Mouse (Mus musculus): ENCODE data around the gene Unc119. TPM values are rescaled to one million over a fixed set of nuclear protein-coding genes. Genes with fewer than 3 reads are reported as not detected.

Unc119 gene
- polyA plus RNA-seq (2017; shearing (Covaris generic)): 10 to 100 TPM; 11.6 to 13.1 TPM

DNA sequence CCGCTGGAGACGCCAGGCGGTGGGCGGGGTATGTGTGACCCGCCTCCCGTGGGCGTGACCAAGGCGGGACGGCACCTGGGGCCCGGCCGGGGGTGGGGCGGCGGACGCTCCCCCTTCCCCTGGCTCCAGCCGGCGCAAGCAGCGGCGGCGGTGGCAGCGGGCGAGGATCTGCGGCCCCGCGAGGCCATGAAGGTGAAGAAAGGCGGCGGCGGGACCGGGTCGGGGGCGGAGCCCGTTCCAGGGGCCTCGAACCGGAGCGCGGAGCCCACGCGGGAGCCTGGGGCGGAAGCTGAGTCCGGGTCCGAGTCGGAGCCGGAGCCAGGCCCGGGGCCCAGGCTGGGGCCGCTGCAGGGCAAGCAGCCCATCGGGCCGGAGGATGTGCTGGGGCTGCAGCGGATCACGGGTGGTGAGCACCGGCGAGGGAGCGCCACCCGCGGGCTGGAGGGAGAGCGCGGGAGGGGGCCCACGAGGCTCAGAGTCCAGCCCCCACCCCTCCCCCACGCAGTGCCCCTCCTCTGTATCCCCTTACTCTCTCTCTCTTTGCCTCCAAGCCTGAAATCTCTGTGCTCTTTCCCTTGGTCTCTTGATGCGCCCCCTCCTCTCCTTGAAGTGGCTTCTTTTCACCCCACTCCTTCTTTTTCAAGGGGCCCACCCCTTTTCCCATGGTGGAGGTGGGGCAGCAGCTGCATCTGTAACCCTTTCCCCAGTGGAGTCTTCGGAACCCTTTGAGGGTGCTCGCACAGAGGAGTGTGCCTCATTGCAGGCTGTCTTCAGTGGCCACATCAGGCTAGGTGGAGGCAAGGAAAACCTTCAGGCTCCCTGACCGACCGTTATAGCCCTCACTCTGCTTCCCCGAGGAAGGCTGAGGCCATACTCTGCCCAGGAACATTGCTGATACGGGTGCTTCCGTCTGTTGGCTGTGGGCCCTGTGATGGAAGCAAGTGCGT lies at the start of gene Unc119:
Unc119 (plus strand) TSS at position 102 of the 947 bp plus-strand sequence.
- peak; percentile 53 for ATAC-seq

DNA sequence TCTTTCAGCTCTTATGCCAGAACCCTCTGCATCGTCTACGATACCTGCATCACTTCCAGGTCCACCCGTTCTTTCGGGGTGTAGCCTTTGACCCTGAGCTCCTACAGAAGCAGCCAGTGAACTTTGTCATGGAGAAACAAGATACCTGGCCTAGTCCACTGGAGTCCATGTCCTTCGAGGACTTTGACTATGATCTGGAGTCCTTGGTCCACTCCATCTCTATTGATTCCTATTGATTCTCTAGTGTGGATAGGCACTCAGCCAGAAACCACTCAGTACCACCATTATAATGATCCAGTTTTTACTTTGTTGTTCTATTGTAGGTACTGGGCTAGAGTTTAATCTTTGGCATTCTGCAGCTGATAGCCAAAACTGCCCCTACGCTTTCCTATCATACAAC lies 48.7 kb upstream of the Unc119 start:
- no peak for ATAC-seq

DNA sequence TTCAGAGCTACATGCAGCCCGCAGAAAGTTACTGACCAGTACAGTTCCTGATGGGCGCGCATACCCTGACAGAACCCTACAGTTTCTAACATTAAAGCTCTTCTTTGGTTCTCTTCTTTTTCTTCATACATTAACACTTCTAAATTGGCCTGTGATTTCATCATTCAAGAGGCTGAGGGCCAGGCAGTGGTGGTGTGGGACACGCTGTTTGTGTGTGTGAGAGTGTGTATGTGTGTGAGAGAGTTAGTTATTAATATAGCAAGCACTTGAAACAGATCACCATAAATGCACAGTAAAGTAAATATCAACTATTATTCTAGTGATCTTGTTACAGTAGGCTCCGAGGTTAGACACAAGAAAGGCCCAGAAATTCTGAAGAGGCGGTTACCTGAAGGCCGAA lies 42.4 kb upstream of the Unc119 start:
- ATAC-seq: no peak

DNA sequence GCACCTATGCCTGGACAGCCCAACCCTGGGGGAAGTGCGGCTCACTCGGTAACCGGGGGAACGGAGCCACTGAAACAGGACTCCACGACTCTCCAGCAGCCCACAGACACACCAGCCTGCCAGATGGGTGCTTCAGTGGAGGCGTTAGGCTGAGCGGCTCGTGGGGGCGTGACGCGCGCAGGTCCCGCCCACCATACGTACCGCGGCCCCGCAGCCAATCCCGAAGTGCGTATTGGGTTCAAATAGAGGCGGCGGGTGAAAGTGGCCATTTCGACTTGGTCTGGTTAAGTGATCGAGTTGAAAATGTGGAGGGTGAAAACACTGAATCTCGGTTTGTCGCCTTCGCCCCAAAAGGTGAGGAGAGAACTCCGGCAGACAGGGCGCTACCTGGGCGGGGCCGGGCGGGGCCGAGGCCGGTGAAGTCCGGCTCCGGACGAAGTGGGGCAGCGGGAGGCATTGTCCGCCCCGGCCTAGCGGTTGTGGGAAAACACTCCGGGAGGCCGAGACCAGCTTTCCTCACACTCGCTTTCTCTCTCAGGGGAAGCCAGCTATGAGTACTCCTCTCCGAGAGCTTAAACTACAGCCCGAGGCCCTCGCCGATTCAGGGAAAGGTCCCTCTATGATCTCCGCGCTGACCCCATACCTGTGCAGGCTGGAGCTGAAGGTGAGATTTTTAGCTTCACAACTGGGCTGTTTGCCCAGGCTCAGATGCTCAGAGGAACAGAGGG lies 41.8 kb upstream of the Unc119 start, which contains the start of gene Spag5:
Spag5 (plus strand) TSS at position 173 of the 728 bp plus-strand sequence.
- peak; percentile 100 for ATAC-seq

DNA sequence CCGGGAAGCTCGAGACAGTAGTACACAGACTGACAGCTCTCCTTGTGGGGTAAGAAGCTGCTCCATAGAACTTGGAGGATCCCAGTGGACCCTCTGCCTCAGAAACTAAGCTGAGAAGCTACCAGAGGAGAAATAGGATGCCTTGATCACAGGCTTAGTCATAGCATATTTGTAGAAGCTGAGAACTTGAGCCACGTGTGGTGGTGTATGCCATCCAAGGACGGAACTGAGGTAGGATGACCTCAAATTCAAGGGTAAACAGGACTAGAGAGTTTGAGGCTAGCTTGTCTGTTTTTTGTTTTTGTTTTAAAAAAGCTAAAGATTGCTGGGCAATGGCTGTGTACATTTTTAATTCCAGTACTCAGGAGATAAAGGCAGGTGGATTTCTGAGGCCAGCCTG lies 38.0 kb upstream of the Unc119 start:
- ATAC-seq: no peak

DNA sequence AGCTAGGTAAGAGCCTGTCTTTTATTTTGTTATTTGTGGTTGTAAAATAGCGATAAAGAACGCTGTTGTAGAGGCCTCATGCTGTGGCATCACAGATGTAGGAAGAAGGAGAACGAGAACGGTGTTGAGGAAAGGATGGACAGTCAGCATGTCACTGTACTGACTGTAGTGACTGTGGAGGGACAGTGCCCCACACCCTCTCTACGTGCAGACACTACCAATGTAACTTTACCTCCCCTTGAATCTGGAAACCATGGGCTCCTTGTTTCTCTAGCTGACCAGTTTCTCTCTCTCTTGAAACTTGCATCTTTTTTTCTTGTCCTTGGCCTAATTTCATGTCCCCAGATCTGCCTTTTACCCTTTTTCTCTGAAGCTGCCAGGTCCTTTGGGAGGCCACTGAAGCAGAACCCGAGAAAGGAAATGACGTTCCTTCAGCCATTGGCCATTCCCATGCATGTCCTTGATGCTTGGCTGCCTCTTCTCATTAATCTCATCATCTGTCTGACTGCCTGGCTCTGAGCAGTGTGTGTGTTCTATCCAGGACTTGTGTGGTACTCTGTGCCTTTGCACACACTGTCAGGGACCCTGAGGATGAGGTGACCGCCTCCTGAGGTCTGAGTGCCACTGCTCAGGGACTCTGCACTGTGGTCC lies 32.3 kb upstream of the Unc119 start:
- ATAC-seq: no peak

DNA sequence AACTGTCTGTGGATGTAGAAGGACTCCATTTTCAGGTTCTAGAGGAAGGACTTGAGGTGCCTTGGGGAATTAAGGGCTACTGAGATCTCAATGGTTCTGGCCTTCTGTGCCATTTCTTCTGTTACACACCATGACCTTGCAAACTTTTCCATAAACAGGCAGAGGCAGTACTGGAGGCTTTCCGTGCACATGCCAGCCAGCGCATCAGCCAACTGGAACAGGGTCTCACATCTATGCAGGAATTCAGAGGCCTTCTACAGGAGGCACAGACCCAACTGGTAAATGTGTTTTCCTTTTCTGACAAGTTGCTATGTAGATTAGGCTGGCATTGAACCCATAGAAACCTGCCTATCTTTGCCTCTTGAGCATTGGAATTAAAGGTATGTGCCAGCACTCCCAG lies 29.6 kb upstream of the Unc119 start:
- no peak for ATAC-seq

DNA sequence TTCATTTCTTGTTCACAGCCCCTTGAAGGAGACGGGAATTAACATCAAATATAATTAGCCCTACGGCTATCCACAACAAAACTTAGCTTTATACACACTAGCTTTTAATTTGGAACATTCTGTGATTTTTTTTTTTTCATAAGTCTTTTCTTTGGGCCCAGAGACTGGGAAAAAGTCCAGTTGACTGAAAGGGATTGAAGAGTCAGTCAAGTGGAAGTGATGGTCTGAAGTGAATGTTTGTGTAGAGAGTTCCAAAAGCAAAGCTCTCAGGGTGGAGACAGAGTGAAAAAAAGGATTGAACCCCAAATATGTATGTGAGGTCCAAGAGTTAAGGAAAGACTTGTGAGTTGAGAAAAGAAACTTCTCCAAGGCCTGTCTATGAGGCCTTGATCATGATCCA lies 24.9 kb upstream of the Unc119 start:
- no peak for ATAC-seq

DNA sequence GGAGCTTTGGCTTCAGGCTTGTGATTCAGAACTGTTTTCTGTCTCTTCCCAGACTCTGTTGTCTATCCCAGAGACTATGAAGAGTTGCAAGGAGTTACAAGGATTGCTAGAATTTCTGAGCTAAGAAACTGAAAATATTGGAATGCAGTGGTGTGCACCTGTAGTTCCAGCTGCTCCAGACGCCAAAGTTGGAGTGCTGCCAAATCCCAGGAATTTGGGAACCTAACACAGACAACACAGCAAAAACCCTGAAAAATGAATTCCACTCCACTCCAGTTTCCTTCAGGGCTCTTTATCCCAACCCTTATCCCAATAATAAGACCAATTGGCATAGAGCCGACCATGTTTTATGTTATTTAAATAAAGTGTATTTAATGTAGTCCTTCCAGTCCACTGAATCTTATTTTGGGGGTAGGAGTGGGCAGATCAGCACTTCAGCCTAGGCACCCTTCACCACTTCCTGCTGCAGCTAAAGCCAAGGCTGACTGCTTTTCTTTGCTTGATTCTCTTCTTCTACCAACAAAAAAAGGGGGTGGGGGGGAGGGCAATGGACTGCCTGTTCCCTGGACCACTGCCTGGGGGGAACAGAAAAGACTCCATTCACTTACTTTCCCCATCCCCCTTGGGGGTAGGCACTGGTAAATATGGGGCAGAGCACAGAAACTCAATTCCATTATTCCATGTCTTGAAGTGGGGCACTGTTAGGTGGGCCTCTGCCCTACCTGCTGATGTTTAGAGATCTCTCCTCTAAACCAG lies 21.0 kb upstream of the Unc119 start:
- peak; percentile 26 for ATAC-seq

DNA sequence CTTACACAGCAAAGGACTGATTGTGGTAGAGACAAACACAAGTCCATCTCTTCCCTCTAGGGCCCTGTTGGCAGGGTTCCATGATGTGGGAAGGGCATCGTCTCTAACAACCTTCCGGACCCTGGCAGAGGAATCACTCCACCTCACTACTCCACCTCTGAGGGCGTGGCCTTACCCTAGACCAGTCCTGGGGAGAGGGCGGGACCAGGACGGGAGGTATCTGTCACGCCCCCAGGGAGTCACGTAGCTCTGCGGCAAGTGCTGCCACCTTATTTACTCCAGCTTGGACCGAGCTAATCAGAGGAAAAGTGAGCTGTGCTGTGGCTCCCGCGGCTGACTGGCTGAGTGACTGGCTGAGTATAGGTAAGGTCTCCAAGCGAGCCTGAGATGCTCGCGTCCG lies 20.4 kb upstream of the Unc119 start, which contains the start of gene Aldoc:
Aldoc (plus strand) TSS at position 109 of the 400 bp plus-strand sequence.
- ATAC-seq: peak; percentile 97

DNA sequence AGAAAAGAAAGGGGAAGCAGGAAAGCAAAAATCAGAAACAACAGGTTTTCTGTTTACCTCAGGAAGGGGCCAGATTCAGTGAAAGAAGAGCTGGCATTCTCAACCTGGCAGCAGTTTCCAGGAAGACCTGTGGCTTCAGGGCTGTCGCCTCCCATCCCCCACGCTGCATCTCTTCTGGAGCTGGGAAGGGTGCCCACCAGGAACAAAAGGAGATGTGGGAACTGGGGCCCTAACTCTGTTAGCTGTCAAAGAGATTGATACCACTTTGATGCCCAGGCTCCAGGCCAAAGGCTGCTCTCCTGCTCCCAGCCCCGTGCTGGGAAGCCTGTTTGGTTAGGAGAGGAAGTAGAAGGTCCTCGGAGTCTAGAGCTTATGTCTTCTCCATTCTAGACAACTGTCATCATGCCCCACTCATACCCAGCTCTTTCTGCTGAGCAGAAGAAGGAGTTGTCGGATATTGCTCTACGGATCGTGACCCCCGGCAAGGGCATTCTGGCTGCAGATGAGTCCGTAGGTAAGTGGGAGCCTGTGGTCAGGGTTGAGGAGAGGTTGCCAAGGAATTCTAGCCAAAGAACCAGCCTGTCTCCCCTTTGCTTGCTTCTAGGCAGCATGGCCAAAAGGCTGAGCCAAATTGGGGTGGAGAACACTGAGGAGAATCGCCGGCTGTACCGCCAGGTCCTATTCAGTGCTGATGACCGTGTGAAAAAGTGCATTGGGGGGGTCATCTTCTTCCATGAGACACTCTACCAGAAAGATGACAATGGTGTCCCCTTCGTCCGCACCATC lies 19.1 kb upstream of the Unc119 start:
- no peak for ATAC-seq

DNA sequence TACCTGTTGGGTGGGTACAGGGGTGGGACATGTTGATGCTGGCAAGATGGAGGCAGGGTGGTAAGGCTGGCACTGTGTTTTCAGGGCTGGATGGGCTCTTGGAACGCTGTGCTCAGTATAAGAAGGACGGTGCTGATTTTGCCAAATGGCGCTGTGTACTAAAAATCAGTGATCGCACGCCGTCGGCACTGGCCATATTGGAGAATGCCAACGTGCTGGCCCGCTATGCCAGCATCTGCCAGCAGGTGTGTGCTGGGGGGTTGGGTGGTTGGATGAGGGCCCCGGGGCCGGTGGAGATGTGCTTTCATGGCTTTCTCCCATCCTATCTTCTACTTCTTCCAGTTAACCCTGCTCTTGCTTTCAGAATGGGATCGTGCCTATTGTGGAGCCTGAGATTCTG lies 18.3 kb upstream of the Unc119 start:
- ATAC-seq: no peak

DNA sequence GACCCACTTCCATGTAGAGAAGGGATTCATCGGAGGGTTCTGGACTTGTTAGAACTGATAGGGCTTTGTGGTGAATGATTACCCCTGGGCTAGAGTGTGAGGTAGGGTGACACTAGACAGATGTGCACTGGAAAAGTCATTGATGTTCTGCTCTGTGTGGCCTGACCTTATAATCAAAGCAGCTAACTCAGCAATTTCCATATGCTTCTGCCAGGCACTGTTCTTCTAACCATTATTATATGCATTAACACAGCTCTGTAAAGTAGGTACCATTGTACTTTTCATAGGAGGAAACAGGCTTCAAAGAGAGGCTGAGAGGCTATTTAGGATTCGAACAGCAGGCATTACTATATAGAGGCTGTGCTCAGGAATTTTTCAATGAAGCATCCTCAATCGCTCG lies 16.1 kb upstream of the Unc119 start:
- ATAC-seq: no peak

DNA sequence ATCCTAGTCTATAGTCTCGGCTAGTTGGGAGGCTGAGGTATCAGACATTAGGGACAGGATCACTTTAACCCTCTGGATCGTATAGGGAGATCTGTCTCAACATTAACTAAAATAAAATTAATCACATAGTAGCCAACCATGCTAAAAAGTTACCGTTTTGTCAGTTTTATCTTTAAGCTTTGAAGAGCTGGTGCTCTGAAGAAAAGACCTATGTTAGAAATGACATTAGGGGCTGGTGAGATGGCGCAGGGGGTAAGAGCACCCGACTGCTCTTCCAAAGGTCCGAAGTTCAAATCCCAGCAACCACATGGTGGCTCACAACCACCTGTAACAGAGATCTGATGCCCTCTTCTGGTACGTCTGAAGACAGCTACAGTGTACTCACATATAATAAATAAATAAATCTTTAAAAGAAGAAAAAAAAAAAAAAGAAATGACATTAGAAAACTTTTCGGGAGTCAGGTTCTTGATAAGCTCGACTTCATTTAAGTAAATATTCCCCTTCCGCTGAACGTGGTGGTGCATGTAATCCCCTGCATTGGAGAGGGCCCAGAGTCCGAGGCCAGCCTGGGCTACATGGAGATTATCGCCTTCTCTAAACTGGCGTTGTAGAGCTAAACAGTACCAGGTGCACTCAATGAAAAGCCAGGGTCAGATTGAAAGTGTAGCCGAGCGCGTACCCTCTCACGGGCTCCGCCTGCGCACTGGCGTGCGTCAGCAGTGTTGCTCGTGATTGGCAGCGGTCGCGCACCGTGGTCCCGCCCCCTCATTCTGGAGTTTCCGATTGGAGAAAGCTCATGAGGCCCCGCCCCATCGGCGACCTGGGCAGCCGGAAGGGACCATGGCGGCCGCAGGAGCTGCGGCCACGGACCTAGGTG lies 15.4 kb upstream of the Unc119 start, which contains the start of gene Pigs:
Pigs (plus strand) TSS at position 782 of the 878 bp plus-strand sequence.
- ATAC-seq: peak; percentile 99

DNA sequence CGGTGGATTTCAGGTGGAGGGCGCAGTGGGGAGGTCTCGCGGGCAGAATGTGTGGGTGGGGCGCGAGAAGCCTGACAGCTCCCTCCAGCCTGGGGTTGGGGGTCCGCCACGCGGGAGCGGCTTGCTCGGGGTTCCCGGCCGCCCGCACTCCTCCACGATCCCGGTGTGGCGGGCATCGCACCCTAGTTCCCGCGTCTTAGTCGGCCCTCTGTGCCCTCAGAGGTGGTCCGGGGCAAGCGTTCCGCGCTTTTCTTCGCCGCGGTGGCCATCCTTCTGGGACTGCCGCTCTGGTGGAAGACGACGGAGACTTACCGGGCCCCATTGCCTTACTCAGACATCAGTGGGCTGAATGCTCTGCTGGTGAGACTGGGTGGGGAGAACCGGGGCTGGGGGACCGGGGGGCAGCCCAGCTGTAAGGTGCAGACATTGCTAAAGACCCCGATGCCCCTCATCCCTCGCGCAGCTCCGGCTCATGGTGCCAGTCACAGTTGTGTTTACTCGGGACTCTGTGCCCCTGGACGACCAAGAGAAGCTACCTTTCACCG lies 14.7 kb upstream of the Unc119 start:
- ATAC-seq: peak; percentile 58

DNA sequence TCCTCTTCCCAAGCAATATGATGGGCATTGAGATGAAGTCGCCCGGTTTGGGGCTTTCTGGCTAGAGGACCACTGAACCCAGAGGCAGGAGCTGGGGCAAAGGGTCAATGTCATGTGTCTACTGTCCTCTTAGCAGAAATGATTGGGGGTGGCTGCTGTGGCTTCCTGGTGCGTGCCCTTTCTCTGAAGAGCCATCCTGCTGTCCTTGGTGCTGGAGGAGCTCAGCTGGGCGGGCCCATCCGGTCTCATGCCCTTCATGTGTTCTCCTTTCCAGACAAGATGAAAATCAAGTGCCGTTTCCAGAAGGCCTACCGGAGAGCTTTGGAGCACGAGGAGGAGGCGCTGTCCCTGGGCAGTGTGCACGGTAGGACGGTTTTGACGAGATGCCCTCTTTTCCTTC lies 10.6 kb upstream of the Unc119 start:
- ATAC-seq: no peak

DNA sequence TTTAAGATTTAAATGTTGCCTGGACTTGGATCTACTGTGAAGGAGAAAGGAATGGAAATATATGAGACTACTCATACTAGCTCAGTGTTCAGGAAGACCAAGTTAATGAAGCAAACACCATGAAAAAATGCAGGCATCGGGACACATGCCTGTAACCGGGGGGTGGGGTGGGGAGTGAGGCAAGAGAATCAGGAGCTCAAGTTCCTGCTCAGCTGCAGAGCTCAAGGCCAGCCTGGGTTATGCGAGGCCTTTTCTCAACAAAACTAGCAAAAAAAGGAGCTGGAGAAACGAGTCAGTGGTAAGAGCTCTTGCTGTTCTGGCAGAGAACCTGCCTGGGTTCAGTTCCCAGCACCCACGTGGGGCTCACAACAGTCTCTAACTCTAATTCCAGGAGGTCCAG lies 9.3 kb upstream of the Unc119 start:
- ATAC-seq: no peak

DNA sequence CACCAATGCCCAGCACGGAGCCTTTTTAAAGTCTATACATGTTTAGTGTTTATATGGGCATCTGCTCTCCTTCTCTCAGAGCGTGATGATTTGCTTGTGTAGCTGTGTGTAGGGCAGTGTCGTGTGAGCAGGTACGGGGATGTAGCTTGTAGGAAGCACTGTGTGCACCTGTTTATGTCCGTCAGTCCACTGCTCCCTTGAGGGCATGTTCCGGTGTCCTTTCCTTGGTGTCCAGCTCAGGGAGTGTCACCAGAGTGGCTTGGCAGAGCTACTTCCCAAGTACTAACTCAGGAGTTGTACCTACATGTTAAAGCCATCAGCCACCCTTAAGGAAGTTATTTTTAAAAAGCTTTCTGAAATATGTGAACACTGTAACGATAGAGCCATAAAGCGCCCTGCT lies 6.2 kb upstream of the Unc119 start:
- no peak for ATAC-seq

DNA sequence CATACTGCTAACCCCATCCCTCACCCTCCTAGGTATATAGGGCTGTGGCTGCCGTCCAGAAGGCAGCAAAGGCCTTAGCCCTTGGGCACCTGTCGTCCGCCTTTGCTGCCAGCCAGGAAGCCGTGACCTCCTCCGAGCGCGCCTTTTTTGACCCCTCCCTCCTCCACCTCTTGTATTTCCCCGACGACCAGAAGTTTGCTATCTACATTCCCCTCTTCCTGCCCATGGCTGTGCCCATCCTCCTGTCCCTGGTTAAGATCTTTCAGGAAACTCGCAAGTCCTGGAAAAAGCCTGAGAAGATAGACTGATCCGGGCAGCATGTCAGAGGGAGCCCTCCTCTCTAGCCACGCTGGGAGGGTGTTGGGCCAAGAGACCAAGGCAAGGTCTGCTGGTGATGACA lies 1.6 kb upstream of the Unc119 start:
- ATAC-seq: no peak

DNA sequence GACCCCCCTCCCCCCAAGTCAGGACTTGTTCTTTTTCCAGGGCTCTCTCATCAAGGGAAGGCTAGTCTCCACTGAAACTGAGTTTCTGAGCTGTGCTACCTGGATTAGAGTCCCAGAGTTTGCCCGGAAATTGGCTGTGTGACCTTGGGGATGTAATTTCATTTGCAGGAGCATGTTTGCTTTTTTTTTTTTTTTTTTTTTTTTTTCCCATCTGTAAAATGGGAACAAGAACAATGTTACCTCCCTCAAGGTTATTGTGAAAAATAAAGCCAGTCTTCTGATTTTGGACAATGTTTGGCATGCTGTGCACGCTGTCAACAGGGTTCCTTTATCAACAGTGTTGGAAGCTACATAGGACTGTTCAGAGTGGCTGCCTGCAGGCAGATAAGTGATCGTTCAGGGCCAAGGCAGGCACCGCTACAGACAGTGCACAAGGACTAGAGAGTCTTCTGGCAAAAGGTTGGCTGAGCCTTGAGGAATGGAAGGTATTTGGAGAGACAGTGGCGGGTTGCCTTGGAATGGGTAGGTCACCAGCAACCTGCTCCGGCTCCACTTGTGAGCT lies 1.1 kb downstream of the Unc119 start:
- no peak for ATAC-seq
